Mouse (Mus musculus) left cerebral cortex, postnatal 36 days (tissue): ENCODE measurements around the gene Syk. TPM values are rescaled to one million over a fixed set of nuclear protein-coding genes. Genes with fewer than 3 reads are reported as not detected.

Experiments used
- DNase-seq, 2 experiments: peaks; one replicate each; pipeline ENCODE4 v3.0.0; 2021 to 2022; ENCODE audit warnings: low spot score in 2 of 2, mixed read lengths in 1 of 2
- intact Hi-C: fragments of 180-260 bp; cut with DNase I; formaldehyde crosslinking; loops from one replicate; pipeline ENCODE4 v1.15.1; 2025
- total RNA-seq, 2 experiments: library from RNA; stranded (reverse); gene quantifications; 2 replicates each; pipeline ENCODE4 v1.2.3; 2021

The Syk gene
- total RNA-seq, 2 experiments from 2014 or later = 3.5 to 3.6 TPM

DNA sequence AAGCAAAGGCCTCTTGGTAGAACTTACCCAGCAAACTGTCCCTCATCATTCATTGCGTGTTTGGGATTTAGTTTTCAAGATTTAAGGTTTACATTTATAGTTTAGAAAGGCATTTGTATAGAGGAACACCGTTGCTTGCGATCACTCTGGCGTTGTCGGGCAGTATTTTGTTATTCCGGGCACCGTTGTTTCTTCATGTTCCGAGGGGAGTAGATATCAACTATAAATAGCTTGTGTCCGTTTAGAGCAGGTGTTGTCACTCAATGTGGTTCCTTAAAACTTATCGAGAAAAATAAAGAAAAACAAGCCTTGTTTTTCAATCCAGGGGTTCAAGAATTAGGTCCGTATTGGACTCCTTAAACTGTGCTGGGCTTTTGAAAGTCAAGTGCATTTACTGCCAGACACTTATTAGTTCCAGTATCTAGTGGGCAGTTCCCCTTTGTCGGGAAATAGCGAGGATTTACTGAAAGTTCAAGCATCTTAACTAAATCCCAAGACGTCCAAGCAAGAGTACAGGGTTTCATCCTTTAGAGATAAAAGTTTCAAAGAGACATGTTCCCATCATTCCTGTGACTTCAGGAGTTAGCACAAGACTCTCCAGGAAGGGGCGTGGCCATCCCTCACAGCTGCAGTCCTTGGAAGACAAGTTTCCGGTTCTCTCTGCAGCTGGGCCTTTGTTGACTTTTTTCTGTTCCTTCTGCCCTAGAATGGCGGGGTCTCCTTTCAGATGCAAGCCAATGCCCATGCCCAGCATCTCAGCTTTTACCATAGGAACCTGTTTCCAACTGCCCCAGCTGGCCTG lies 1.9 kb downstream of the Syk start:
- intact Hi-C loops = no loop called here

DNA sequence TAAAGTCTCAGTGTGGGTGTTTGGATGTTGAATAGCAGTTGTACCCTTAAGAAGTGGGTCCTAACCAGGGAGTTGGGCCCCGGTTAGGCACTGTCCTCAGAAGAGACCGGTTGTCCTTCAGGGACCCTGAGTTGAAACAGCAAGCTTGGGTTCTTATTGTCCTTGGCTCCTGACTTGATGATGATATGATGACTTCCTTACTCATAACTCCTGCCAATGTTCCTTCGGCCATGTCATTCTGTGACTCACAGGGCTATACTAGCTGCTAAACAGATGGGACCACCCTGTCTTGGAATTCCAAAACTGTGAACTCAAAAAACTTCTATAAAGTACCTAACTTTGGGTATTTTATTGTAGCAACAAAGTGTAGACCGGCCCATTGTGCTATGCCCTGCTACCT lies 4.8 kb downstream of the Syk start:
- intact Hi-C loops = no loop called here
- DNase-seq = no peak

More for the DNA sequence above, 1.9 kb downstream of the Syk start:
- no peak for DNase-seq

DNA sequence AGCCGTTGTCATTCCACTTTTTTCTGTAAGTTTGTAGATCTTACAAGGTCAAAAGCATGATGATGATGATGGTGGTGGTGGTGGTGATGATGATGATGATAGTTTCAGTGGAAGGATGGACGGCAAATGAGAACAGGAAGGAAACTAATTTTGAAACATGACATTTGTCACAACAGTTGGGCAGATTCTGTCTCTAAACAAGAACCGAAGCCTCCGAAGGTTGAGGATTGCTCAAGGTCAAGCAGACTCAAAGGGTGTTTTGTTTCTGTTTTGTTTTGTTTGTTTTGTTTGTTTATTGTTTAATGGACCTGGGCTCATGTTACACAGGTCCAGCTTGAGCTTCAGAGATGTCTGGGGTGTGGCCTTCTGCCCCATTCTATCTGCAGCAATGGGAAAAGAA lies 6.1 kb downstream of the Syk start:
- DNase-seq = no peak
- intact Hi-C loops = no loop called here

DNA sequence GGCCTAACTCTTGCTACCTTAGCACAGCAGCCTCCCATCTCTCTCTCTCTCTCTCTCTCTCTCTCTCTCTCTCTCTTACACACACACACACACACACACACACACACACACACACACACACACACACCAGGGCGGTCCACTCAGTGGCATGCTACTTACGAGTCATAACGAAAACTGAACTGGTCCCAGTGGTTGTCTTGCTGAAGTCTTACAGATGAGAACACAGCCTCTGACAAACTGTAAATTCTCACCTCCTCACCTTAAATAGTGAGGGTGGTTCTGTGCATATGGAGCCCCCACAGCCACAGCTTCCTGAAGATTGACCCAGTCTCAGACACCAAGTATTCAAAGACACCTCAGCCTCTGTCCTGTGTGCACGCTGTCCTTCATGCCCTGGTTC lies 8.9 kb downstream of the Syk start:
- no peak for DNase-seq
- intact Hi-C loops = no loop called here

DNA sequence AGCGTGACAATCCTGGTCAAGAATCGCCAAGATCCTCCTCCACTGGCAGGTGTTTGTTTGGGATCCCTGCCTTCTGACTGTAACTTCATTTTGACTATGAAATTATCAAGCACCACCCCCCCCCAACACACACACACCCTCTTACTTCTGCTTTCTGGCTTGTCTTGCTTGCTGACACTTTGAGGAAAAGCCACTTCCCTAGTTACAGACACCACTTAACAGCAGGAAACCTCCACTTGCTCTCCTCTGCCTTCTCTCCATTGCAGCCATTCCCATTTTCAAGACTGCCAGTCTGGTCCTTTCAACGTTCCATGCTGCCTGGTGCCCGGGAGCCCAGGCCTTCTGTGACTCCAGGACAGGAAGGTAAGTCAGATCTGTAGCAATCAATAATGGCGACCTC lies 13.7 kb downstream of the Syk start:
- intact Hi-C loops = no loop called here
- no peak for DNase-seq

DNA sequence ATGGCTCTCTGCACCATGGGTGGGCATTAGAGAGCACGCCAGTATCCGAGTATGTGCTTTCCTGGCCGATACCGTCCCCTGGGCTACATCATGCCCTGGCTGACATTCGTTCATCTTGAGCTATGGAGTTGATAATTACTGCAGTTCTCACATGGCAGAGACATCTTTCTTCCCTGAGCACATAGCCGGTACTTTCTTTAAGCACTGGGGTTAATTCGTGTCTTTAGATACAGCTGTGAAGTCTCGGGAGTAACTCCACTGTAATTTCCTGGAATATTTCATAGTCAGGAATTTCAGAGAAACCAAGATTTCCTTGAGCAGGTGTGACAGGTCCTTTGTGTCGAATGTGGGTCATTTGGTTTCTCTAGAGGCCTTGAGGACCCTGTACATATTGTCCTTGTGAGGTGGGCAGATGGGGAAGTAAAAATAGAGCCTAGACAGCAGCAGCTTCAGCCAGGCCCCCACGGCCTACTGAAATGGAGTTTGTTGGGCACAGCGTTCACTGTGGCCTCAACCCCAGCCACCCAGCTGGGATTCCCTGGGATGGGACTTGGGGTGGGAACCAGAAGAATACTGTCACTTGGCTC lies 14.2 kb downstream of the Syk start:
- DNase-seq = no peak
- intact Hi-C loops = no loop called here

DNA sequence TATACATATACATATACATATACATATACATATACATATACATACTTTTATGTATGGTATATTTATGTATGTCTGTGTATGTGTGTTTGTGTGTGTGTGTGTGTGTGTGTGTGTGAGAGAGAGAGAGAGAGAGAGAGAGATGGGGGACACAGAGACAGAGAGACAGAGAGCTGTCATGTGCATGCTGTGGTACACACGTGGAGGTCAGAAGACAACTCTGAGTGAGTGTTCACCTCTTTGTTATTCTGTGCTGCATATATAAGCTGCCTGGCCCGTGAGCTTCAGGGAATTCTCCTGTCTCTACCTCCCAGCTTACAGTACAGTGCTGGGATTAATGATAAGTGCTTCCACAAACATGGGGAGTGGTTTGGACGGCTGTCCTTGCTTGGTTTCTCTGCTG lies 15.3 kb downstream of the Syk start:
- intact Hi-C loops = no loop called here
- no peak for DNase-seq

DNA sequence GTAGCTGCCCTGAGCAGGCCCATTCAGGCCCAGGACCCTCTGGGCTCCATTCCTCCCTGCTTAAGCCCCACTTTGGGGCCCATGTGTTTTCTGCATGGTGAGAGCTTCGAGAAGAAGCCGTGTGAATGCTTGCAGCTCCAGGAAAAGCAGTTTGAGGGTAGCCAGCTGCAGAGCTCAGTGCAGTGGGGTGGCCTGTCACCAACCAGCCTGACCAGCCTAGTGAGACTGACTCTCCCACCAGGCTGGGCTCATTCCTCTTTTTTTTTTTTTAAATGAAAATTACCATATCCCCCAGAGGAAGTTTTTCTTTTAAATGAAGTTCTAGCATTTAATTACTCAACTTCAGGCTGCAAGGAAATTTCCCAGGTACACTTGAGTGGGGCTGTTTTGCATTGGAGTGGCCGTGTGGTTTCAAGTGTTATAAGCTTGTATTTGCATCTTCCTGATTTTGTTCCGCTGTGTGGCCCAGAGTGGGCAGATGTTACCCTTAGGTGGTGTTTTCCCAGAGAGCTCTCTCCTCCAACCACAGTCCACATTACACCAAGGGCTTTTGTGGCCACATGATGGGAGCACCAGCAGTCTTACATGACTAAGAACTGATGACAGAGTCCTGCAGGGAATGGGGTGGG lies 17.2 kb downstream of the Syk start:
- no peak for DNase-seq
- intact Hi-C loops = no loop called here

DNA sequence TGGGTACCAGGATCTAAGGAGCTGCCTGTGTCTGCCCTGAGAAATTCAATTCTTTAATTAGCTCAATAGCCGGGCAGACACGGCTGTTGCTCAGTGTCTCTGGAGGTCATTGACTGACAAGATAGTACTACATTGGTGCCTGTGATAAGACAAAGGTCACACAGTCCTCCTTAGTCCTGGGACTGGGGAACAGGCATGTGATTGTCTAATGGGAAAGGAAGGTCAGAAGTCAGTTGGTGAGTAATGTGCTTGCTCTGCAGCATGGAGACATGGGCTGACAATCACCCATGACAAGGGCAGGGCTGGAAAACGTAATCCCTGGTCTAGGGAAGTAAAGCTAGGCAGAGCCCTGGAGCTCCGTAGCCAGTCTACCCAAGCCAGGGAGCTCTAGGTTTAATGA lies 19.8 kb downstream of the Syk start:
- intact Hi-C loops = no loop called here
- no peak for DNase-seq

DNA sequence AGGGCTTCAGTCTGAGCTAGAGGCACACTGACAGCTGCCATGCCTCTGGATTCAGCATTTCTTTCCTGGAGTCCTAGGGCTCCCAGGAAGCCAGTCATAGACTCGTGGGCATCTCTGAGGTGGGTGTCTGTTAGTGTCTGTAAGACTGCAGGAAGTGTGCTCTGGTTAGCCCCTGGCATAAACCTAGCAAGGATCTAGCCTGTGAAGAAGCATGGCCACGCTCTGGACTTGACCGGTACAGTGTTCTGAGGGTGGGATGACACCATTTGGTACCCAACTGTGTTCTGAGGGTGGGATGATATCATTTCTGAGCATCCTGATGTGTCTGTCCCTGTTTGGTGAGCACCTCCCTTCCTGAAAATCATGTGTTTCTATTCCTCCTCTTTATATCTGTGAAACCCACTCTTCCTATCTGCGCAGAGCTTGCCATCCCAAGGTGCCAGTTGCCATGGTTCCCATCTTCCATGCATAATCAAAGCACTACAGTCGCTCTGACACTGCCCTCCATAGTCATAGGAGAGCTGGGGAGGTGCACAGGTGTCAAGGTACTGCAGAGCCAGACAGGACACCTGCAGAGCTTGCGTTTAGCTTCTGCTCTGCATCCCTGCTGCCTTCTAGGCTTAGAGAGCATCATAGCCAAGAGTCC lies 20.9 kb downstream of the Syk start:
- intact Hi-C loops = no loop called here
- DNase-seq = no peak

DNA sequence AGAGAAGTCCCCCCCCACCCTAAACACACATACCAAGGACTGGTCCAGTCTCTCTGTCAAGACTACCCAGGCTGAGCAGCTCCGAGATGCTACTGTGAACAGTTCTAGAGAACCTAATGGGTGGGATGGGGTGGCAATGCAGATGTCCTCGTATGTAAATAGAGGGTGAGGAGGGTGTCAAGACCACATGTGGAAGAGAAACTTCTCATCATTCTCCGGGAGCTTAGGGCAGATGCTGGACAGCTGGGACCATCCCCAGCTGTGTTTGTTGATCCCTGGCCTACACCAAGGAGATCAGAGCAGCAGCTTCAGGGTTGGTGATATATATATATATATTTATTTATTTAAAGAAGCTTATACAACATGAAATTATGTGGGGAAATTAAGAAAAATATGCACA lies 22.0 kb downstream of the Syk start:
- intact Hi-C loops = no loop called here
- DNase-seq = no peak

DNA sequence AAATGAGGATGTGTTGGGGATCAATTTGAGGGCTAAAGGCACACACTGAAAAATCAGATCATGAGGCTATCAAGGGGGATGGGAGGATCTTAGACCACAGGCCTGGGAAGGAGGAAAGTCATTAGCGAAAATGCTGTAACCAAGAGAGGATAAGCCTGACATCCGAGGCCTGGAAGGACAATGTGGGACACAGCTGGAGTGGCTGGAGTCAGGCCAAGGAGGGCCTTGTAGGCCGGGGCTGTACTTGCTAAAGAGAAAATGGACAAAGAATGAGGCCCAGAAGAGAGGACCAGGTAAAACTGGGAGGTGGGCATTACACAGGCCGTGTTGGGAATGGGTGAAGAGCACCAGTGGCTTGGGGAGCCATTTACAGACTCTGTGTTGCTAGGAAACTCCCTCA lies 22.9 kb downstream of the Syk start:
- intact Hi-C loops = no loop called here
- DNase-seq = no peak

DNA sequence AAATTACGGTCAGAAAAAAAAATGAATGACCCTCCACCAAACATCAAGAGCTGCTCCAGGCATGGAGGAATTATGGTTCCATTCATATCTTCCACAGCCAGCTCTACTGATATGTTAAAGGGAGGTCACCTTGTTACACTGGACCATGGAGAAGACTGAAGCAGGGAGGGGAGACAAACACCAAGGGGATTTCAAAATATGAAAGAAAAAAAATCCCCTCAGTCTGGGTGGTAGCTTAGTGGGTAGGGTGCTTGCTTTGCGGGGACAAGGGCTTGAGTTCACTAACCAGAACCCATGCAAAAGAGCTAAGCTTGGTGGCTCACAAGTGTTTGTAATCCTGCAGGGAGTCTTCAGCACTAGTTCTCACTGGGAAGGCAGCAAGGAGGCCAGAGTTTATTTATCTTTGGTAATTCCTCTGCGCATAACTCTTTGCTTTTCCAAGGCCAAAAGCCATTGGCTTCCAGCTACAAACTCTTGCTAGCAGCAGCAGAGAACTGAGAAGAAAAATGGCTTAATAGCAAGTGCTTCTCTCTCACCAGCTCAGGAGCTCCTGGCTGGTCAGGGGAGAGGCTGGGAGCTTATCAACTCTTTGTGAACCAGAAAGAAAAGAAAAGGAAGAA lies 23.8 kb downstream of the Syk start:
- no peak for DNase-seq
- intact Hi-C loops = no loop called here

DNA sequence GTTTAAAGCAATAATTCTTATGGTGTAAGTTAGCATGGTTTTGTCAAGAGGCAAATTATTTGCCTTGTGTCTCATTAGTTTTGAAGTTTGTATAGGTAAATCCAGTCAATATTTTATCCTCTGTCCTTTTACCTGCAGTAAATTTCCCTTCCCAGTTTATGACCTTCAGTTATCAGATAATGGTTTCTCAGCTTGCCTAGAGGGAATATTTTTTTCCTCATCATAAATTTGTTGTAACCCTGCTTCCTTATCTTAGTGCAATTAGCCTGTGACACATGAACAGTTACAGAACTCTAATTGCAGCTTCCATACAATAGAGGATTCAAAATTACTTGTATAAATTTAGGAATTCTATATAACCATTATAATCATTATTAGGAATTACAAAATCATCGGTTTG lies 25.0 kb downstream of the Syk start:
- intact Hi-C loops = no loop called here
- no peak for DNase-seq

DNA sequence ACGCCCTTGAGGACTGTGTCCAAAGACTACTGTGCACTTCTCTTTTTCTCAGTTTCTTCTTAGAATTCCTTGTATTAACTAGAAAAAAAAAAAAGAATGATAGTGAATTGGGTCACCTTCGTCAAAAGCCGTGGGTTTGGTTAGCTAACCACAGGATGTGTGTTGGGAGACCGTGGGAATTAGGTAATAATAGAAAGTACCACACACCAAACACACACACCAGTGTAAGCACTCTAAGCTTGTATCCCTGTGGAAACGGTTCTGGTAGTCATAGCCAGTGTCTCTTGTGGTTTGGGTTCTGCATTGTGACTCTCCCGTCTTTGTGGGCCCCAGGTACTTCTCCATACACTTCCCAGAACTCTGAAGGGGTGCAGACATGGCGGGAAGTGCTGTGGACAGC lies 27.5 kb downstream of the Syk start:
- intact Hi-C loops = no loop called here
- no peak for DNase-seq

DNA sequence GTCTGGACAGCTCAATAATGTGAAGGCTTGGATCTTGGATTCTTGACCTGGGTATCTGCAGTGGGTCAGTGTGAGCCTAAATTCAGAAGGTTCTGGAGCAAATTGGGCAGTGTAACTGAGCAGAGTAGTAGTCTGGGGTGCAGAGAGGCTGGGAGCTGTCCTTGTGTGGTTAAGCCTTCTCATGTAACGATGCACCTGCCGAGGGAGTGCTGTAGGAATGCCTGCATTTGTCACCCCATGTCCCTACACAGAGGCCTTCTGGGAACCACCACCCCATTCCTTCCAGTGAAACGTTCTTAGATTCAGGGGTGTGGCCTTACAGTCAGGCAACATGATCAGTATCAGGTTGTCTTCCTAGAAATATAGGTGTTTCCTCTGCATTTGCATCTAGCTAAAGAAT lies 30.3 kb downstream of the Syk start:
- intact Hi-C loops = no loop called here
- DNase-seq = no peak

DNA sequence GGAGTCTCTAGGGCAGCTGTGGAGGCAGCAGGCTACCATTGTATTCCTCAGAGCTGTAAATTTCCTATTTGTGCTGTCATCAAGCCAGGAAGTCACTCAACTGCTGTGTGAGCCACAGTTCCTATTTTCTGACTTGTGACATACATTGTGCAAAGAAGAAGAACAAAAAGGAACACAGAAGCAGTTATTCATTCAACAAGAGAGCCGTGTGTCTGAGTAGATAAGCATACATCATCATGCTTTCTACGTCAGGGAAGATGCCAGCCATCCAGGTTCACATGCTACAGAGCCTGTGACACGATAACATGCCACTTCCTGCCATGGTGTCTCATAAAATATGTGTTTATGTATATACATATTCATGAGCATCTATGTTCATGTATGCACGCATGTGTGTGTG lies 32.1 kb downstream of the Syk start:
- intact Hi-C loops = loop anchor here (5.0 kb wide), 1 partner anchor 38 kb away; no protein-coding TSS in a partner anchor

DNA sequence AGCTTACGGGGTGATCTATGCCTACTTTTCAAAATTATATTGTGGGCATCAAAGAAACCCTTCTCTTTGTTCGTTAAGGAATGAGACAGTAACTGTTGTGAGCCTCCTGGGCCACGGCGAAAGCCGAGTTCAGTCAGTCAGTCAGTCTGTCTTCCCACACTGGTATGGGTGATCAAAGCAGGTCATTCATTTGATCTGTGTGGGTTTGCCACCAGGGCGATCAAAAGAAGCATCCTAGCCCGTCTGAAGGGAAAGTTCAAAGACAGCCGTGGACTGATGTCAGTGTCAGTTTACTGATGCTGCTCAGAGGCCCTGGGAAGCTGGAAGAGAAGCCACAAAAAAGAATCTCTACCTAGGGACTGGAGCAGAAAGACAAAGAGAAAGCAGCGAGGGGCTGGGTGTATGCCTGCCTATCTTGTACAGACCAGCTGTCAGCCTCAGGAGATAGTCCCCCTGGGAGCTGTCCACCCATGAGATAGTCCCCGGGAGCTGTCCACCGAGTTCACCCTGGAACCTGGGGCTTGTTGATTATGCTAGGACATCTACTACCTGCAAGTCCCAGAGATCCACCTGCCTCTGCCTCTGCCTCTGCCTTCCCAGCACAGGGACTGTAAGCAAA lies 34.2 kb downstream of the Syk start:
- intact Hi-C loops = loop anchor here (5.0 kb wide), 1 partner anchor 40 kb away; no protein-coding TSS in a partner anchor
- DNase-seq = no peak

More for the DNA sequence above, 32.1 kb downstream of the Syk start:
- DNase-seq = no peak

DNA sequence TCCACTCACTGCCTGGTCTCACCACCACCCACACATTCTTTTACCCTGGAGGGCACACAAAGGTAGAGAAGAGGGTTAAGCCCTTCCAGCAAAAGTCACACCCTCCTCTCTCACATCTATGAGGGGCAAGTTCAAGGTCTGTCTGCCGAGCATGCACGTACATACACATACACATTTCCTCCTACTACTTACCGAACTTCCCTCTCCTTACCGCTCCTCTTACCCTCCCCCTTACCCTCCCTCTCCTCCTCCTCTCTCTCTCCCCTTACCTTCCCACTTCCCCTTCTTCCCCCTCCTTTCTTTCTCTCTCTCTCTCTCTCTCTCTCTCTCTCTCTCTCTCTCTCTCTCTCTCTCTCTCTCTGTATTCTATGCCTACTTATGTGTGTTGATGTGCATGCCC lies 35.6 kb downstream of the Syk start:
- no peak for DNase-seq
- intact Hi-C loops = loop anchor here (5.0 kb wide), 1 partner anchor 41 kb away; no protein-coding TSS in a partner anchor

DNA sequence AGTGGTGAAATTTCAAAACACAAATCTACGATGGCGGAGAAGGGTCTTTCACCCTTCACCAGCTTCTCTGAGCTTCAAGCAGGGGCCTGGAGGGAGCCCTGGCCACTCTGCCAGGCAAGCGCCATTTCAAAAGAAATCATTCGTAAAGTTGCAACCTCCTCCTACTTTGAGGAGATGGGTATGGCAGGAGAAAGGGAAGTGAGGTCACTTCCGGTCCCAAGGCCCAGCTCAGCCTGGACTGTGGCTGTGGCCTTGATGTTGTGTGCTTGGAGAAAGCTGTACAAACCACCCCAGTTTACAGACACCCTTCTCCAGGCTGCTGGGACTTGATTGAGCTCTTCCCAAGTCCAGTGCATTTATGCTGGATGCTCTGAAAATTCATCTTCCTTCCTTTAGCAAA lies 36.5 kb downstream of the Syk start:
- DNase-seq = no peak
- intact Hi-C loops = loop anchor here (5.0 kb wide), 1 partner anchor 42 kb away; no protein-coding TSS in a partner anchor
